Mouse (Mus musculus): ENCODE measurements around the gene Lbx2.

DNA sequence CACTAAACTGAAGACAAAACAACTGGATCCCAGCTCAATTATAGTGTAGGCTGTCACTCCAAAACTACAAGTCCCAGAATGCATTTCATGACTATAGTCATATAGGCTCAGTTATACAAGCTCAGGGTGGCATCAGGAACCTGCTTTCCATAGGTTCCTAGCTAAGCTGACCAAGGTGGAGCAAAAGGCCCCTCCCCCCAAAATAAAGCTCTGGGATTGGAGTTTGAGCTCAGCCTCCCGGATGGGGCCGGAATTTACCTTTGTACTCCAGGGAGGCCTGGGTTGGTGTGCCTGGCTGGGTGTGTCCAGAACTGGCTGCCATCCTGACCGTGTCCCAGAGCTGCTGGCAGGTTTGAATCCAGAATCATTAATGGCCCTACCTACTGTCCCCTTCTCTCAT lies 28.4 kb upstream of the Lbx2 start, which contains the start of gene Dqx1:
- no peak for TF ChIP-seq POLR2A (IDR thresholded peaks at IDR 0.05; ENCODE audit: extremely low read depth, insufficient read depth, low read length)
- TF ChIP-seq CTCF (IDR thresholded peaks at IDR 0.05; ENCODE audit: extremely low read depth, insufficient read depth, low read length): no peak
